Mouse (Mus musculus) layer of hippocampus, adult 9-10 months (tissue): ENCODE results near the gene Rrp36.

Source experiments
- DNase-seq: peaks from one replicate; pipeline ENCODE4 v3.0.0; 2022; ENCODE audit warnings: low spot score

Rrp36 gene

DNA sequence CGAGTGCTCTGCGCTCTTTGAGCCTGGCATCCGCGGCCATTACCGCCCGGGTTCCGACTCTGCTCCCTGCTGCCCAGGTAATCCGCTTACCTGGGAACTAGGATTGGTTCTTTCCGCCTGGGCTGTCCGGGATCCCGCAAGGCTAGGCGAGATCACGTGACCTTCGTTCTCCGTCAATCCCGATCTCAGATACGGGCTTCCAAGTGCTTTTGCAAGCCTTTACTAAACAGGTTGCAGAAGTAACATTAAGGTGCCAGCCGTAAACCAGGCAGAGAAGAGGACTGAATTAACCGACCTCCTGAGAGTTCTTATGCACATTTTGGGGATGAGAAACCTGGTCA, 27.9 kb downstream of the Rrp36 start:
- no peak for DNase-seq

DNA sequence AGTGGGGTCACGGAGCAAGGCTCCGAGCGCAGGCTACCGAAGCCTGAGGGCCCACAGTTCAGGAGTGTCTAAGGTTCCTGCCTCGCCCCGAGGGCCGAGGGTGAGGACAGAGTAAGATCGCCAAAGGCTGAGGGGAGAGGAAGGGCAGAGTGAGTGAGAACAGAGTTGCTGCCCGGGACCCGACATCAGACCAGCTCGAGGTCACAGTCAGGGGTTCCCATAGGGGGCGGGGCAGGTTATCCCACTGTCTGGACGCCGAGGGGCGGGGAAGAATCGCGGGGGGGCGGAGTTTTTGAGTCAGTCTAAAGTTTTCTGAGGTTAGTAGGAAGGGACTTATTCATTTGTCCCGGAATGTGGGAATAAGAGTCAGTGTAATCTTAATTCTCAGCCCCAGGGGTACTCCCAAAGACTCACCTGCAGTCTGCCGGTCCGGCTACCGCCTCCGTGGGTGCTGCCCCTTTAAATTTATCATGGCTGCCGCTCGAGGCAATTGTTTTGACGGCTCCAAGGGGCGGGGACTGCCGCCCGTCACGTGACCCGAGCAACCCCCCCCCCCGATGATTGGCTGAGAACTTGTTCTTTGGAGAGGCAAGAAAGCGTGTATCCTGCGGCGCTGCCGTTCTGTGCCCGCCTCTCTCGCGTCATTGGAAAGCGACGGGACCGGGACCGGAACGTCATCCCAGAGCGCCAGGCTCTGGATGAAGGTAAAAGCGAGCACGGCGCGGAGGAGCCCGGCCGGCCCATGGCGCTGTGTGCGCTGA, 28.4 kb downstream of the Rrp36 start, which contains the start of the genes Klc4 and Mrpl2:
Klc4 (minus strand) TSS at position 462 of the 761 bp plus-strand sequence.
Mrpl2 (plus strand) TSS at position 669 of the 761 bp plus-strand sequence.
- peak; percentile 98 for DNase-seq

DNA sequence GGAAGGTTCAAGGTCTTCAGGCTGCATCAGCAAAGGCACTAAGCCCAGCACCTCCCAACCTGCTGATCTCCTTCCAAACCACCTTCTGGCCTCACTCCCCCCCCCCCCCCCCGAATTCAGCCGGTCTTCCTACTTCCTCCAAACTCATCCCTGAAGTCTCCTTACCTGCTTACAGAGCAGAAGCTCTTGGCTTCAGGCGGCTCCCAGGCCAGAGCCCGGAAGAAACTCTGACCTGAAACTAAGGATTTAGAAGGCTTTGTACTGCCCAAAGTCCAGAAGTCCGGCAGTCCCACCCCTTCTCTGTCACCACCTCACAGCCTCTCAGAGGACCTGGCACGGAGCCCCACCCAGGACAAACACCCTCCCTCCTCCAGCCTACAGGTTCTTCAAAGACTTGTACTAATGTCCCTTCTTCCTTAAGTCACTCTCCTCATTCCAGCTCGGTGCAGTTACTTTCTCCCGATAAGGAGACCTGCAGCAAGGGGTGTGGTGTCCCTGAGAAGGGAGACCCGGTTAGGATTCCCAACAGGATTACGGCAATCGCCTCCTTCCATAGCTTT, 29.2 kb downstream of the Rrp36 start:
- no peak for DNase-seq

DNA sequence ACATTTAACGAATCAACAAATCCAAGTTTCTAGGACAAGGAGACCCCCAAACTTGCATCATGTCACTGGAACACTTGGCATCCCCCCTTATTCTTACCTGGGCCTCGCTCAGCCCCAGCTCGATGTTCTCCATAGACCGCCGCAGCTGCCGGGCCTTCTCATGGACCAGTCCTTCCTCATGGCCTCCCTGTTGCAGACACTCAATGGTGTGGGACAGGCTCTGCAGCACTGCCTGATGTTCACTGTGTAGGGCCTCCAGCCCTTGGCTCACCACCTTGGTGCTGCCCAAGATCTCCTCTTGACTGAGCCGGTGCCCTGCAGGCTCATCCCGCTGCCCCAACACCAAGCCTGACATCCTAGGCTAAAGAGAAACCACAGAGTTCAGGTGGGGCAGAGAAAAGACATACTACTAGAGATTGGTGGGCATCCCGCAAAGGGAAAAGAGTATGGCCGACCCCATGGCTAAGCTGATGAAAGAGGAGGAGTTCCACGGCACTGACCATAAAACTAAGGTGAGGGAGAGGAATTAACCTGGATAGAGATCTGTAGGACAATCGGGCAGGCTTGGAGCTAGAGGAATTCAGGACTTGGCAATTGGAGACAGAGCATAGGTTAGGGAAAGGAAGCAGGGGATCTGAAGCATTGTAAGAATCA, 29.9 kb downstream of the Rrp36 start:
- no peak for DNase-seq

DNA sequence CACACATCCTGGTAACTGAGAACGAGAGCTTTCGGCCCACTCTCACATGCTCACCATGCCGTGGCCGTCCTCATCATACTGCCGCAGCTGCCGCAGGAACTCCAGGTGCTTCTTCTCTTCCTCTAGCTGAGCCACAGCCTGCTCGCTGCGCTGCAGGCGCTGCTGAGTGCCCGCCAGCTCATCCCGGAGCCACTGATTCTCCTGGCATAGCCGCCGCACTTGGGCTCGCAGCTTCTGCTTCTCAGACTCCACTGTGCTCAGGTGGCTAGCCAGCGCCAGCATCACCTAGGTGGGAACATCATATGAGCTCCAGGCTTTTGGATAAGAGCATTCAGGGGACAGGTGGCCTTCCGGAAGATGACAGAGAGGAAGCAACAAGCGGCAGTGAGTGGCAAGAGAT, 32.1 kb downstream of the Rrp36 start:
- no peak for DNase-seq

DNA sequence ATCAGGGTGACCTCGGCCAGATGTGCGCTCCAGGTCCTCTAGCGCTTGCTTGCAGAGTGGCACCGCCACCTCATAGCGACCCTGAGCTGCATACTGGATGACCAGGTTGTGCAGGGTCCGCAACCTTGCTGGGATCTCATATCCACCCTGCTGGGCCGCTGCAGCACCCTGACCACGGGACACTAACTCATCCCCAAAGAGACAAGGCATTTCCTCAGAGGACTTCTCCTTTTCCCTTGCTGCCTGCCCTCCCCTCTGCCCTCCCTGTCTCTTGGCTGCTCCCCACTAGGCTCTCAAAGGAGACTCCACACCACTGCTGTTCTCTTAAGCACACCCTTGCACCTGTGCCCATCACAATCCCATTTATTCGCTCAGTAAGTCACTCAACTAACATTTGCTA, 34.2 kb downstream of the Rrp36 start:
- DNase-seq: no peak

DNA sequence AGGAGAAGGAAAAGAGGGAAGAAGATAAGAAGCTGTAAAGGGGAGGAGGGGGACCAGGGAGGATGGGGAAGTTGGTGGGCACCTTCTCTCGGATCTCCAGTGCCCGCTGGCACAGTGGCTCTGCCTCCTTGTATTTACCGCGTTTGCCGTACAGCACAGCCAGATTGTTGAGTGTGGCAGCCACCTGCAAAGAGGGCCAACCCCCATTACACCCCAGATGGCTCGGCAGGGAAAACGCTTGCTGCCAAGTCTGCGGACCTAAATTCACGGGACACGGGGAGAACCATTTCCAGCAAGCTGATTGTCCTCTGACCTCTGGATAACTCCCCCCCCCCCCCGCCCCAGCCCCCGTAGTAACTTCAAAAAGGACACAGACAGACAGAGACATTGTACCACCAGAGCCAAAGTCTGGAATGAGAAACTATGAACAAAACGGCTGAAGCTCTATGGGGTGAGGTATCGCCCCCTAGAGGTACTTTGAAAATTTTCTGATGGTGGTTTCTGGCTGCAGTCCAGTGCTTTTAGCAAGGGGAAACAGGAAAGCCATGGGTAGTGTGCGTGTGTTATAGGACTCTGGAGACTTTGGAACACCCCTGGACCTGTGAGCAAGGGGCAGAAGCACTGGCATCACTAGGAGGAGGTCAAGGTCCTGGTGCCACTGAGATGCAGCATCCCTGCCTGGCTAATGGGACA, 37.2 kb downstream of the Rrp36 start:
- peak; percentile 80 for DNase-seq

DNA sequence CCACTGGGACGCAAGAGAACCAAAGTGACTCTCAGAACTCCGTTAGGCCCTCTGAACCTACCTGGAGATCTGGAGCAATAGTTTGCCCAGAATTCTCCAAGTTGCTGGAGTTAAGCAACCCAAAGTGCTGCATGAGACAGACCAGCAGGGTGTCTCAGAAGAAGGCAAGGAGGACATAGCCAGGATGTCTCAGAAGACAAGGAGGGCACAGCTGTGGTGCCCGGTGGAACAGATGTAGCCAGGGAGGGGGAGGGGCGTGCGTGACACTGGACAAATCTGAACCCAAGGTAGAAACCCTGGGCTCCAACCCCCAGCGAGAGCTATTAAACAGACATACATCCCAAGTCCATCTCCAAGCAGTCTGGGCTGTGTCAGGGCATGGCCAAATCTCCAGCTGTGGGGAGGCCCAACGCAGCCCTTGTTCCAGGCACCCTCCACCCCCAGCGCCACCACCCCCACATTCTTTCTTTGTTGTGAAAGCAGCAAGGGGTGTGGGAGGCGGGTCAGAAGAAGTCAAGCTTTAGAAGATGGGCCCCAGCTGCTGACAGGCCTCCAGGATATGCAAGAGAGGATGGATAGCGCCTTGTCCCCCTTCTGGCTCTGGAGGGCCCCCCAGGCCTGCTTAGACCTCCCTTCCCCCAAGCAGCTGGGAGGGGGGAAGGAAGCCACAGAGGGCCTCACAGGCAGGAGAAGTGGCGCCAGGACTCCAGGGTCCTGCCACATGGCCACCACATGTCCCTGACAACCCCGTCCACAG, 44.3 kb downstream of the Rrp36 start:
- DNase-seq: no peak

DNA sequence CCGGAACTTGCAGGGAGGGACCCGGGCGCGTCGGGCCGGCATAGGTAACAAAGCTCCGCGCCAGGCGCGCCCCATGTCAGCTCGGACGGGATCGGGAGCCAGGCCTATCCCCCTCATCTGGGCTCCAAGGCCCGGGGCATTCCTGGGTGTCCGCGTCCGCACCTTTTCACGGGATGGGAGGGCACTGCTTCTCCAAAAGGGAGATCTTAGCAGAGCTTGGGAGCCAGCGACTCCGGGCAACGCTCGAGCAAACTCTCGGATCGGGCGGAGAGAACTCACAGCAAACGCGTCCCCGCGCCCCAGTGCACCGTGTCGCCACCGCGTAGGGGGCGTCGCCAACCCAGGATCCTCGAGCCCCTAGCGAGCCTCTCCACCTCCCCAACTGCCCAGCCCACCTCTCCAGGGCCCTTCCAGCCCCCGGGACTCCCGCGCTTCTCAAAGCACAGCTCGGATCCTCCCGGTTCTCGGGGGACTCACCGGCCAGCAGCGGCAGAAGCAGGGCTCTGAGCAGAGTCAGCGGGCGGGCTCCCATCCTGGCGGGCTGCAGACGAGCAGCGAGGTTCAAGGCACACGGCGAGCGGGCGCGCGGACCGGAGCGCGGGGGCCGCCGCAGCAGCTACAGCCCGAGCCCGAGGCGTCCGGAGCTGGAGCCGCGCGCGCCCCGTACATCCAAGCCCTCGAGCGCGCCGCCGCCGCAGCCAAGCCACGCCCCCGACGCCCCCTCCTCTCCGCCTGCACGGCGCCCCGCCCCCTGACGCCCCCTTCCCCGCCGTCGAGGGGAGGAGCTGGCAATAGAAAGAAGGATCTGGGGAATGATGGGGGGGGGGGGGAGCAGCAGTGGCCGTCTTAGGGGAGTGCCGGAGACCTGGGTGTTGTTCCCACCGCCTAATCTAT, 45.1 kb downstream of the Rrp36 start, which contains the start of gene Ptk7:
Ptk7 (minus strand) TSS at position 714 of the 894 bp plus-strand sequence.
- DNase-seq: no peak

DNA sequence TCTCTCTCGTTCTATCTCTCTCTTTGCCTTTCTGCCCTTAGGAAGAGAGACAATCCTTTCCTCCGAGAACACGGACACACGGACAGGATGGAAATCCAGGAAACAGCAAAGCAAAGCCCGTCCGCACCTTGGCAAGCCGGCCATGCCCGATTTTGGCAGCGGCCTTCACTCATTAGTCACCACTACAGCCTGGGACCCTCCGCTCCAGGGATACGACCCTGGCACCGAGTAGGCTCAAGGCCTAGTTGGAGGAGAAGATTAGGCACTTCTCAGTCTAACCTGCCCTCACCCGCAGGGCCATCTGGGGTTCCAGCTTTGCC, 45.7 kb downstream of the Rrp36 start:
- no peak for DNase-seq

DNA sequence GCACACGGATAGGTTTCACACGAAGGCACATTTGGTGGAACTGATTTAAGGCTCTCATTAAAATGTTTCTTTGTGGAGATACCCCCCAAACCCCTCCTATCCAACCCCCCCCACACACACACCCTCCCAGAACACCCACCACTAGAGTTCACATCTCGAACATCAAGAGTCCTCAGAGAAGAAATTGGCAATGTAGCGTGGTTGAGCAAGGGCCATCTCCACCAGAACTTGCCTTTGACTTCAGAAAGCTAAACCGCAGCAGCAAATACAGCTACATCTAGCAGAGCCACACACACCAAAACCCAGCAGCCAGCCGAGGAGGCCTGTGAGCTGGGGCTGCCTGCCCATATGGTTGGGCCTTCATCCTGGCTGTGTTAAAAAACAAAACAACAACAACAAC, 46.7 kb downstream of the Rrp36 start:
- no peak for DNase-seq

DNA sequence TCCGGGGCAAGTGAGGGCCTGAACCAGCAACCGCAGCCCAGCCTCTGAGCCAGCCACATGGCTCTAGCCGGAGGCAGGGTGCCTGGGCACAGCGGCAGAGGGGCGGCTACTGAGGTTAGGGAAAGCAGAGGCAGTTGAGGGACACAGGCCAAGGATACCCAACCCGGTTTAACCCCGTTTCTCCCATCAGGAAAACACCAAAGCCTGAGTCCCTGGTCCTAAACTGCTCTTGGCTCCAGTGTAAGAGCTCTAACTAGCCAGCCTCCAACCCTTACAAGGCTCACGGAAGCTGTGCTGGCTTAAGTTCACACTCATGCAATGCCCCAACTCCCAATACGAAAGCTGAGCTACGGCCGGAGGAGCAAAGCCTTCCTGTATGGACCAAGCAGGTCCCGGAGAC, 49.6 kb downstream of the Rrp36 start:
- no peak for DNase-seq

DNA sequence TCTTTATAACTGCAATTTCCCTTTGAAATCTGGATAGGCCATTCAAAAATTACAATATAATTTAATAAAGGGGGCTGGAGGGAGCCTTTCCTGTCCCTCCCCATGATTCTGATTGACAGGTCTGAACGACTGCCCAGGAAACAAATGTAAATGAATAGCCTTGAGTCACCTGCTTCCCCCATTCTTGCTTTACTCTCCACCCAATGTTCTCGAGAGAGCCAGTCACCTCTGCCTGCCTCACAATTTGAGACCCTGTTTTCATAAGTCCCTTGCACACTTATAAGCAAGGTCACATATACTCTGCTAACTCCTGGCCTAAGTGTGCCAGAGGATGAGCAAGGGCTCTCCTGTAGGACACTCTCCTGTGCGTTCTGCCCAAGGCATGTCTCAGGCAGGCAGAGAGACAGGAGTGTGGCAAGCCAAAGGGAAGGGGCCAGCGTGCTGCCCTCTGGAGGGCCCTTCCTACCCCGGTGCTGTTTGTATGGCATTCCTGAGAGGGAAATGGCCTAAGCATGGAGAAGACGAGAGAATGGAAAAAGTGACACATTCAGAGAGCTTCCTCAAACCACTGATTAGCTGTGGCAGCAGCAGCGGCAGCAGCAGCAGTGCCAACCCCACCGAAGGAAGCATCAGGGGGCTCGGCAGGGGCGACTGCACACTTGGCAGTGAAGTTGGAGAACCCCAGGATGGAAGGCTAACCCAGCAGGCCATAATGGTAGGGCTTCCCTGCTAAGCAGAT, 50.2 kb downstream of the Rrp36 start:
- no peak for DNase-seq

DNA sequence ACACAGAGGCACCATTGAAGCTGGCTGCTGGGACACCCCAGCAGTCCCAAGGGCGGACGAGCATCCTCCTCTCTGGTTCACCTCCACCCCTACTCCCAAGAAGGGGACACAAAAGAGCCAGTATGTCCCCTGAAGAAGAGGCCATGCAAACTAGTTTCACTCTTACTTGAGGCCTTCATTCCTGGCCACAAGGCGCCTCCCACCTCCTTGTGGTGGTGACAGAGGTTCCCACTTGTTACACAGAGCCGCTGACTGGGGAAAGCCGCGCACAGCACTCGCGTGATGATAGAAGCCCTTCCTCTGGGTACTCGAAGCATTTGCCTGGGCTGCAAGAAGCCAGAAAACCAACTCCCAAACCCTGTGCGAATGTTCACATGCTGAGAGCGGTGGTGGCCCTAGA, 51.9 kb downstream of the Rrp36 start:
- no peak for DNase-seq

DNA sequence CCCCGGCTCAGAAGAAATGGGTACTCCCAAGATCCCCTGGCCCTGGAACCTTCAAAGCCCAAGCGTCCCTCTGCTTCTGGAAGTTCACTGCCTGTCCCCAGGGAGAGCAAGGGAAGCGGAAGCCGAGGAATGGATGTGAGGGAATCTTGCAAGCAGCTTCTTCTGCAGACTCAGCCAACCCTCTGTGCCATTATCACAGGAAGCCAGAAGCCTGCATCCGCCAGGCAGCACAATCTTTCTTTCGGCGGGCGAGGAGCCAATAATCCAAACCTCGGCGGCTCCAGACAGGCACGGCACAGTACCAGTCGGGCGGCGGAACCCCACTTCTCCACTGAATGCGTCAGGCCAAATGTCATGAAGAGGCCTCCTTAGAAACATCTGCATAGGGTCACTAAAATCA, 52.8 kb downstream of the Rrp36 start:
- DNase-seq: no peak

DNA sequence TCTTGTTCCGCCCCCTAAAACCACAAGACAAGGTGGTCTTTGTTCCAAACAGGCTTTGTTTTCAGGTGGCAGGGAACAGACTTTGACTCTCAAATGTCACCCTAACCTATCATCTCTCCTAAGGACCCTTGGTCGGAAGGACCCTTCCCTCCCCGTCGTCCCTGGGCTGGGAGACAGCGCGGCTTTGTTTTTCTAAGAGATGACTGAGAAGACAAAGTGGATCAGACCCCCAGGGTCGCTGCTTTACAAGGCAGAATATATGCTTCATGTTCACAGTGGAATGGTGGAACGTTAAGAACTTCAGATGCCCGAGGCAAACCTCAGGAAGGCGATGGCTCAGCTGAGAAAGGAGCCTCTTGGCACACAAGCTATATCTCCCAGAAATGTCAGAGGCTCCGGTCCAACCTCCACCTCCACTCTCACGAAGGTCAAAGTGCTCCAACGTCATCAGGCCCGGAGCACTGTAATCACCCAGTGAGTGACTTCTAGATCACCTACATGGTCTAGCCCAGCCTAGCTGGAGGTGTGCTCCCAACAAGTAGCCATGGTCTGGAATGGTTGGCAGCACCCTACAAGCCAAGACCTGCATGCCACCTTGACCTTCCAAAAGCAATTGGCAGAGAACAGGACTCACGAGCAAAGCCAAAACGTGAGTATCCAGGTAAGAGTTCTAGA, 54.3 kb downstream of the Rrp36 start:
- DNase-seq: no peak

DNA sequence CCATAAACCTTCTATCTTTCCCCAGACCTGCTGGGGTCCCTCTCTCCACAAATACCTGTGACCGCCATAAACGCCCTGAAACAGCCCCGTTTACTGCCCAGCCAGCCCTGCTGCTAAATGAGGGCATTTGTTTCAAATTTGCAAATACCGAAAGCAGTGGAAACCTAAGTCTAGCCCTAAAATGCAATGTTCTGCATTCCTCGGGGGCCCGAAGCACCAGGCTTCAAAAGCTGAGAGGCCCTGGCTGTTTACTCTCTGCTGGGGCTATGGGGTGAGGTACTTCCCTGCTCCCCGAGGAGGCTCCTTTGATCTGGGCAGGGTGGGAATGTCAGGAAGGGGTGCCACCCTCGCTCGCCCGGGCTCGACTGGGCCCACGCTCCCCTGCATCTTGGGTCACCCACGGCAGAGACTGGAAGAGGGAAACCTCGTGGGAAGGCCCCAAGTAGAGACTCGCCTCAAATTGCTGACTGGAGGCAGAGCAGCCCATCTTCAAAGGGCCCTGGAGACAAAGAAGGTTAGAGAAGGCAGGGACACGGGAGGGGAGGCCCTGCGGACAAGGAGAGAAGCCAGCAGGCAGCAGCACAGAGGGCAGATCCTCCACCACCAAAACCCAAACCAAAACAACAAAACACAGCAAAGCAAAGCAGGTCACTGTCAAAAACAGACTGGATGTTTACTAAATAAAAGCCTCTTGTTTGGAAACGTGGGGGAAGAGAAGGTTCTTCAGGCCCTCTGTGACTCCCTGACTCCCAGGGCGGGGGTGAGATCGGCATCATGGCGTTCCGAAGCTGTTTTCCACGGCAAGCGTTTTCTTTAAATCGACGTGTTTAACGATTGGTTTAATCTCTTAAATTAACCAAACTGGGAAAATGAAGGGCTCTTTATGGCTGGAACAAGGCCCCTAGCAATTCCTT, 55.1 kb downstream of the Rrp36 start:
- no peak for DNase-seq

DNA sequence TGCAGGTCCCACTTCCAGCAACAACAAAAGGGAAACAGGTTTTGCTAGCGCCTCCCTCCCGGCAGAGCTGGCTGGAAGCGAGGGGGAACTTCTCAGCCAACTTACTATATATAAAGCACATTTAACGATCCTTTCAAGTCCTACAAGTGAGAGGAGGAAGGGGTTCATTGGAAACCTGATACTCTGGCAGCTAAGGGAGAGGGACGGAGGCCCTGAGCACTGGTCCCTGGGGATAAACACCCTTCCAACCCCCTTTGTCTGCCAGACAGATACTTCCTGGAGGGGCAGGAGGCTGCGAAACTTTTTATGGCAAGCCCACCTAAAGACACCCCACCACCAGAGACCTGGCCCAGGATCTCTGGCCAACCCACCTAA, 55.8 kb downstream of the Rrp36 start:
- DNase-seq: no peak

DNA sequence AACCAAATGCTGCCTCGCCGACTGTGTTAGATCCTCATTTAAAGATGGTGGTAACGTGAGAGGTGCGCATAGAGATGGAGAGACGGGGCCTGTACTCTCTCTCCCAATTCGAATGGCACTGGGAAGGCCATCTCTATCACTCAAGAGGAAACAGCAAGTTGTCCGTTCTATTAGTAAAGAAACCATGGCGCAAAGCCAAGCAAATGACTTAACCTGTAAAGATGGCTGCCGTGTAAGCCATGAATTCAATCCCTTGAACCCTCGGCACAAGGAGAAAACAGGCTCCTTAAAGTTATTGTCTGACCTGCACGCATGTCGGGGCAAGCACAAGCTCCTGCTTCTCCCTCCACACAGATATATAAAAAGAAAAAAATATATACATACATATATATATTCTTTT, 56.4 kb downstream of the Rrp36 start:
- DNase-seq: no peak
